Mouse (Mus musculus) heart, embryonic 10.5 days (tissue): Measurements from ENCODE around the gene Fance. TPM values are rescaled to one million over a fixed set of nuclear protein-coding genes. Genes with fewer than 3 reads are reported as not detected.
A peak's percentile ranks its signal among the peaks of the same experiment; 100 is the strongest.
"Not testable (repeated sequence)": the region's sequence is repeated elsewhere in the genome, so short reads cannot be mapped to it uniquely, and the experiment has no call there.

Source experiments
- DNase-seq: peaks from one replicate; pipeline ENCODE4 v3.0.0-alpha.2; 2017; ENCODE audit warnings: low spot score
- H3K27ac ChIP-seq: fragments of 300-500 bp; sonication (generic); 2 replicates; pipeline ENCODE4 v1.5.1; 2016; ENCODE audit warnings: mild to moderate bottlenecking
- H3K27me3 ChIP-seq: fragments of 300-500 bp; sonication (generic); 2 replicates; pipeline ENCODE4 v1.6.1; 2016; ENCODE audit warnings: mild to moderate bottlenecking; ENCODE audit not compliant: poor library complexity, insufficient read depth, severe bottlenecking
- H3K36me3 ChIP-seq: fragments of 300-500 bp; sonication (generic); 2 replicates; pipeline ENCODE4 v1.6.1; 2016; ENCODE audit warnings: mild to moderate bottlenecking, moderate library complexity
- H3K4me1 ChIP-seq: fragments of 300-500 bp; sonication (generic); 2 replicates; pipeline ENCODE4 v1.6.1; 2016; ENCODE audit warnings: mild to moderate bottlenecking
- H3K4me3 ChIP-seq: fragments of 300-500 bp; sonication (generic); 2 replicates; pipeline ENCODE4 v1.5.1; 2016; ENCODE audit warnings: mild to moderate bottlenecking, moderate library complexity
- H3K9me3 ChIP-seq: fragments of 300-500 bp; sonication (generic); 2 replicates; pipeline ENCODE4 v1.6.1; 2016; ENCODE audit warnings: mild to moderate bottlenecking, moderate library complexity
- WGBS: fragments of 180-500 bp; shearing (Covaris S2); methylation state at CpG from one replicate; pipeline ENCODE4 v1.1.7; 2016; 5-methylcytosine and 5-hydroxymethylcytosine counted together
- polyA plus RNA-seq: library from polyadenylated mRNA; unstranded; fragments of >200 nt; fragmentation: Nextera tagmentation; extraction: Ambion mirVana; gene quantifications from 2 replicates; pipeline ENCODE4 v1.2.1, GENCODE M21; 2016

Fance gene
- polyA plus RNA-seq, 1 experiment from 2014 or later = 30.6 TPM

DNA sequence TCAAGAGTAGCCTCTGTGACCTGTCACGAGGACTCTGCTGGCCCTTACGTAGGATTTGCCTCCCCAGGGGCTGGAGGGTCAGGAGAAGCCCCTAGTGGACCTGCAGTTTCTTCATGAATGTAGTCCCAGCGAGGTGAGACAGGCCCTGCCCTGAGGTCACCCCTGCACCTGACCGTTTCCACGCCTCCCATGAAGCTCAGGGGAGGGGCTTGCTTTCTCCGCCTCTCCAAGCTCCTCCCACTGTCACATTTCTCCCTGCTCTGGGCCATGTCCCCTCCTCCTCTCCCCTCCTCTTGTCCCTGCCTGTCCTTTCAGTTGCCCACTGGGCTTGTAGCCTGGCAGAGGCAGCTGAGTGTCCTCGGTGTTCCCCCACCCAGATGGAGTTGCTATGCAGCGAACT lies 3.8 kb downstream of the Fance start:
- 75% methylated on average over 8 of the region's 8 CpGs for WGBS
- Histone ChIP-seq H3K27ac (no peak overlapping the region; the same call in 1 of the 2 replicates), H3K36me3 (peaks cover 60% of the 10 kb centered on the region), H3K27me3 (no peaks in the 10 kb centered on the region), H3K4me3 (no peak overlapping the region), H3K9me3 (no peaks in the 10 kb centered on the region), H3K4me1 (peaks cover 39% of the 10 kb centered on the region)
- no peak for DNase-seq

DNA sequence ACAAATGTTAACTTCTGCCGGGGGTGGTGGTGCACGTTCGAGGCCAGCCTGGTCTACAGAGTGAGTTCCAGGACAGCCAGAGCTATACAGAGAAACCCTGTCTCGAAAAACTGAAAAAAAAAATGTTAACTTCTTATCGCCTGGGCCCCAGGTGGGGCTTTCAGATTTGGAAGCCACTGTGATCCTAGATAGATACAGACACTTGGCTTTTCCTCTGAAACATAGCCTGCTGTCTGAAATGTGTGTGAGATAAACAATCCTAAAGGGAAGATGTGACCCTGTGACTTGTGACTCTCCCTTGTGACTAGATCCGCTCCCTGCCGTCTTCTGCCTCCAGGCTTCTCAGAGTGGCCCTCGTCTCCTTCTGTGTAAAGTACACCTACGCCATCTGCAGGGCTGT lies 4.4 kb downstream of the Fance start:
- Histone ChIP-seq H3K27me3 (no peaks in the 10 kb centered on the region), H3K9me3 (no peaks in the 10 kb centered on the region), H3K36me3 (peaks cover 66% of the 10 kb centered on the region), H3K4me1 (peaks cover 35% of the 10 kb centered on the region), H3K4me3 (no peak overlapping the region), H3K27ac (no peak overlapping the region)
- 87% methylated on average over 9 of the region's 9 CpGs for WGBS
- DNase-seq = no peak

DNA sequence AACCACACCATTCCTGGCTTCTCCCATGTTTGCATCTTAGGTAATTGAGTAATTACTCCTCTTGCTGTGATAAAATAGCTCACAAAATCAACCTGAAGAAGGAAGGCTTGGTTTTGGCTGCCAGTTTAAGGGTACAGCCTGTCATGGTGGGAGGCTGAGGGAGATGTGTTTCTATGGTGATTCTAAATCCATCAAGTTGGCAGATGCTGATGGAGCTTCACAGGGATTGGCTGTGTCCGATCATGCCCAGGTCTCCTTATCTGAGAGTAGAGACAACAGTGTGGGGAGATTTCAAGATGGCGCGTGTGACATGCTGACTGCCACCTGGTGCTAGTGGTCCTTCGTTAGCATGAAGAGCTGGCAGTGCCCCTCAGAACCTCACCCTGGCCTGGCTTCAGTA lies 8.4 kb downstream of the Fance start:
- Histone ChIP-seq H3K4me1 (peaks cover 3% of the 10 kb centered on the region; the same call in 1 of the 2 replicates), H3K36me3 (peaks cover 80% of the 10 kb centered on the region), H3K27me3 (no peaks in the 10 kb centered on the region), H3K27ac (no peak overlapping the region), H3K4me3 (no peak overlapping the region), H3K9me3 (no peaks in the 10 kb centered on the region)
- no peak for DNase-seq
- 91% methylated on average over 4 of the region's 4 CpGs for WGBS

DNA sequence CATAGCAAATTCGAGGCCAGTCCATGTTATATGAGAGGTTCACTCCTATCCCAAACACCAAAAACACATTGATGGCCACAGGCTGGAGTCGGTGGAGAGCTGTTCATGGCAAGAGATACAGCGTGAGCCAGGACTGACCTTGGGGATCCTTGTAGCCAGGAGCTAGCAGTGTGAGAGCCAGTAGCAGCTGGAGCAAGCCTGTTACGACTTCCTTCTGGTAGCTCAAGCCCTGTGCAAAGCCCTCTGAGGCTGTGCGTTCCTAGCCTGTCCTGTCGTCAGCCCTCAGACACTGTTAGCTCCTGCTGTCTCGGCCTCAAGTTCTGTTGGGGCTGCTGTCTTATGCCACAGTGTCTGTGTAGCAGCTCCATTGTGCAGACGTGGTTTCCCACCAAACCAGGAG lies 10.5 kb downstream of the Fance start:
- DNase-seq = no peak
- no peak overlapping the region for H3K27ac ChIP-seq
- WGBS = 88% methylated on average over 8 of the region's 8 CpGs
- no peak overlapping the region for H3K4me3 ChIP-seq
- H3K36me3 ChIP-seq = peaks cover 60% of the 10 kb centered on the region
- H3K27me3 ChIP-seq = no peaks in the 10 kb centered on the region
- H3K4me1 ChIP-seq = peaks cover 13% of the 10 kb centered on the region
- no peaks in the 10 kb centered on the region for H3K9me3 ChIP-seq

DNA sequence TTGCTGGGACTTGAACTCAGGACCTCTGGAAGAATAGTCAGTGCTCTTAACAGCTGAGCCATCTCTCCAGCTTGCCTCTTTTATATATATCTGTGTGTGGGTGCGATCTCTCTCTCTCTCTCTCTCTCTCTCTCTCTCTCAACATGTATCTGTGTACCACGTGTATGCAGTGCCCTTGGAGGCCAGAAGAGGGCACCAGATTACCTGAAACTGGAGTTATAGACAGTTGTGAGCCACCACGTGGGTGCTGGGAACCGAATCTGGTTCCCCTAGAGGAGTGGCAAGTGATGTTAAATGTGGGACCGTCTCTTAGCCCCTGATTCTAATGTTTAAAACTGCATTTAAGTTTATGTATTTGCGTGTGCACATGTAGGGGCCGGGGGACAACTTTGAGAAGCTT lies 11.1 kb downstream of the Fance start:
- not testable (repeated sequence) for H3K9me3 ChIP-seq
- peaks cover 59% of the 10 kb centered on the region for H3K36me3 ChIP-seq
- WGBS = 93% methylated on average over 7 of the region's 7 CpGs

DNA sequence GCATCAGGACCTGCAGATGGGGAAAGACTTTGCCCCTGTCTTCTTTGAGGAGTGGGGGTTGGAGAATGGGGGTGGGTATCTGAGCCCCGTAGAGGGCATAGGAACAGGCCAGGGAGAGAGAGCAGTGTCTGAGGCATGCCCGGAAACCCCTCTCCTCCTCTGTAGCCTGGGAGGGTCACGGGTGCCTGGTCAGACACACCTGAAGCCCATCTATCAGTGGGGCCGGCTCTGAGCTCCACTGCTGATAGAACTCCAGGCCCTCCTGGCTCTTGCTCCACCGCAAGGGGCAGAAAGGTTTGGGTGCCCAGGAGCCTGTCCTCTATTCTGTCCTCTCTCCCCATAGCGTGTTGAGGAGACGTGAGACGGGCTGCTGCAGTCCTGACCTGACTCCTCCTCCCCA lies 12.4 kb downstream of the Fance start:
- Histone ChIP-seq H3K27me3 (no peaks in the 10 kb centered on the region), H3K4me1 (peaks cover 25% of the 10 kb centered on the region), H3K36me3 (peaks cover 60% of the 10 kb centered on the region), H3K4me3 (no peak overlapping the region), H3K9me3 (no peaks in the 10 kb centered on the region), H3K27ac (peak overlapping the region; percentile 33; the same call in 1 of the 2 replicates)
- WGBS = 85% methylated on average over 8 of the region's 8 CpGs
- no peak for DNase-seq

More for the DNA sequence above, 11.1 kb downstream of the Fance start:
- not testable (repeated sequence) for H3K27ac ChIP-seq, H3K4me3 ChIP-seq, DNase-seq, H3K27me3 ChIP-seq
- H3K4me1 ChIP-seq = peaks cover 14% of the 10 kb centered on the region

DNA sequence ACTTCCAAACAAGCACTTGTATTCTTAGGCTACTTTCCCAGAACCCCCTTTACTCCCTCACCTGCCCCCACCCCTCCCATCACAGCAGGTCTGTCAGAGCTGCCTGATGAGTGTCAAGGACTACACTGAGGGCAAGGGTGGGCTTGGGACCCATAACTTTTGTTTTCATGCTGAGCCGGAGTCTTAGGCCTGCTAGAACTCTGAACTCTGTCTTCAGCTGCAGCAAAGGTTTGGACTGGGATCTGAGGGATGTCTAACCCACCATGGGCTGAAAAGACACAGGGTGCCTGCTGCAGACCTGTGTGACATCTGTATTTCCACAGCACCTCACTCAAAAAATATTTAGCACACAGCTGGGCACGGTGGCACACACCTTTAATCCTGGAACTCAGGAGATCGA lies 13.6 kb downstream of the Fance start:
- Histone ChIP-seq H3K4me3 (no peak overlapping the region), H3K27ac (peak overlapping the region; percentile 98), H3K27me3 (no peaks in the 10 kb centered on the region), H3K9me3 (no peaks in the 10 kb centered on the region), H3K4me1 (peaks cover 37% of the 10 kb centered on the region), H3K36me3 (peaks cover 62% of the 10 kb centered on the region)
- 86% methylated on average over 3 of the region's 3 CpGs for WGBS
- DNase-seq = no peak

DNA sequence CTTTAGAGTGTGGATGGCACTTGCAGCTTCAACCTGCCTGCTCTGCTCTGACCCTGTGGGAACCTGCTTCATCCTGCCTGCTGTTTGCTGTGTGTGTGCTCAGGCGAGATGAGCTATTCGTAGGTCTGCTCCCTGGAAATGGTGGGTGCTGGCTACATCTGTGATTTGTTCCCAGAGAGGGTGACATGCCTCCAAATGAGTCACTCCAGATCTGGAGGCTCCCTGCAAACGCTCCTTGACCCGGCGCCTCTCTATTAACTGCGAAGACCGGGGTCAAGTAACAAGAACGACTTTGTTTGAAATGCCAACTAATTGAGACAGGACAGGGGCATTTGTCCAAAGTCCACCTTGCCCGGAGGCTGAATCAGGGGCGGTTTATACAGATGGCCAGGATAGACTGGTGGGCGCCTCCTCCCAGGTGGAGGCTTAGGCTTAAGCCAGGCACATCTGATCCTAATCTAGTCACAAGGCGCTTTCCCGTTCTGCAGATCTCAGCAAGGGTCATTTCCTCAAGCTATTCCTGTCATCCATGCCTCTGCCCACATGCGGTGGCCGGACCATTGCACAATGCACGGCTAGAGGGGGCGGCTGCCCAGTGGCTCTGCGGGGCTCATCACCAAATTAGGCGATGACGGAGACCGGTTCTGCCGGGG lies 14.5 kb downstream of the Fance start:
- H3K4me1 ChIP-seq = peaks cover 45% of the 10 kb centered on the region
- DNase-seq = no peak
- H3K27me3 ChIP-seq = no peaks in the 10 kb centered on the region
- H3K9me3 ChIP-seq = no peaks in the 10 kb centered on the region
- peak overlapping the region; percentile 98 for H3K27ac ChIP-seq
- peaks cover 62% of the 10 kb centered on the region for H3K36me3 ChIP-seq
- peak overlapping the region; percentile 96 for H3K4me3 ChIP-seq
- WGBS = 12% methylated on average over 22 of the region's 22 CpGs

DNA sequence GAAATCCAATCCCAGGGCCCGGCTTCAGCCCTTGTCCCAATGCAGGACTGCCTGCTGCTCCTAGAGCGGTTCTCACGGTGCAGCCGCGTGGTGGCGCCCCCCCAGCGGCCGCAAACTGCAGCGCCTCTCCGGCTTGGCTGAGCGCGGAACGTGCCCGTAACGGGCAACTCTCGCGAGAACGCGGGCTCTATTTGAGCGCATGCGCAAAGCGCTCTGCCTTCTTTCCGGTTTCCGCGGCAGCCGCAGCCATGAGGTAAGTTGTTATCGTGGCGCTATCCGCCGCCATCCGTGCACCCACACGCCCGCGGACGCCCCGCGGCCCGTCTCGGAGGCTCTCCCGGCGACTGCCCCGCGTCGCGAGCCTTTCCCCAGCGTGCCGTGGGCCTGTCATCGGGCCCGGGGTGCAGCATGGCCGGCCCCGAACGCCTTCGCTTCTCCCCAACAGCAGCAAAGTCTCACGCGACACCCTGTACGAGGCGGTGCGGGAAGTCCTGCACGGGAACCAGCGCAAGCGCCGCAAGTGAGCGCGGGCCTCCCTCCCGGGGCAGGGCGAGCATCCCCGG lies 15.1 kb downstream of the Fance start, which contains the start of gene Rpl10a:
Rpl10a (plus strand) TSS at position 106 of the 563 bp plus-strand sequence.
- peaks cover 67% of the 10 kb centered on the region for H3K36me3 ChIP-seq
- peaks cover 52% of the 10 kb centered on the region for H3K4me1 ChIP-seq
- DNase-seq = peak; percentile 97
- H3K27ac ChIP-seq = peak within 1 kb of the TSS; percentile 98
- H3K27me3 ChIP-seq = no peaks in the 10 kb centered on the region
- no peaks in the 10 kb centered on the region for H3K9me3 ChIP-seq
- H3K4me3 ChIP-seq = peak within 1 kb of the TSS; percentile 96
- under 1% methylated on average over 67 of the region's 67 CpGs for WGBS

DNA sequence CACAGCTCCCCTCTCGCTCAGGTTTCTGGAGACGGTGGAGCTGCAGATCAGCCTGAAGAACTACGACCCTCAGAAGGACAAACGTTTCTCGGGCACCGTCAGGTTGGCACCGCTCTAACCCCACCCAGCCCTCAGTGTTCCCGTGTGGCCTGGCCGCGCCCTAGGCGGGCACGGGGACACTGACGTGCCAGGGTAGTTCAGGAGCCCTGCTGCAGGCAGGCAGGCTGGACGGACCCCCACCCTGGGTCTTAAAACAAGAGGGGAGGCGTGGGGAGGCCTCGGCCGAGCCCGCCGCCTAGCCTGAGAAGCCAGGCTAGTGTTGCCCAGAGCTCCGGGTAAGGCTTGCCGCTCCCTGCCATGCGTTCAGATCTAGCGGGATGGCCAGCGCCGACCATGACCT lies 15.6 kb downstream of the Fance start:
- peak overlapping the region; percentile 98 for H3K27ac ChIP-seq
- peaks cover 69% of the 10 kb centered on the region for H3K36me3 ChIP-seq
- DNase-seq = no peak
- H3K9me3 ChIP-seq = no peaks in the 10 kb centered on the region
- H3K4me3 ChIP-seq = peak overlapping the region; percentile 96
- no peaks in the 10 kb centered on the region for H3K27me3 ChIP-seq
- H3K4me1 ChIP-seq = peaks cover 56% of the 10 kb centered on the region
- under 1% methylated on average over 25 of the region's 25 CpGs for WGBS

DNA sequence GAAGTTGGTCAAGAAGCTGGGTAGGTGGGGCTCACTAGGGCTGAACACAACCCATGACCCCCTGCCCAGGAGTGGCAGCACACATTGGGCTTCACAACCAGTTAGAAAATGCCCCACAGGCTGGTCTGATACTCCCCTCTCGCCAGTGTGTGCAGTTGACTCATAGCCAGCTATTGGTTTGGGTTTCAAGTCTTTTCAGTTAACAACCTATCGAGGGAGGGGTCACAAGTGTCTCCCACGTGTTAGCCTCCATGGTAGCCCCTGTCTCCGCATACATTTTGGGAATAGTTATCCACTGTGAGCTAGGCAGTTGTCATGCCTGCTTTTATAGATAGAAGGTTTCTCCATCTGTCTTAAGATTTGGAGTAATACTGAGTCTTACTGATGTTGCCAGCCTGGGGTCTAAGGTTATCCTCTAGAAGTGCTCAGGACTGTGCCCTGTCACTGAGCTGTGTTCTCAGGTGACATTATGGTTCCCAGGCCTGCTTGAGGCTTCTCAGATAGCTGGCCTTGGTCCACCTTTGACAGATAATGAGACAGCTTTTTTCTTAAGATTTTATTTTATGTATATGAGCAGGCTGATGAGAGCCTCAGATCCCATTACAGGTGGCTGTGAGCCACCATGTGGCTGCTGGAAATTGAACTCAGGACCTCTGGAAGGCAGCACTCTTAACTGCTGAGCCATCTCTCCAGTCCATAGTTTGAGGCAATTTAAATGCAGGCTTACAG lies 16.3 kb downstream of the Fance start:
- WGBS = 8% methylated on average over 4 of the region's 4 CpGs
- Histone ChIP-seq H3K27me3 (no peaks in the 10 kb centered on the region), H3K4me3 (peak overlapping the region; percentile 96), H3K4me1 (peaks cover 62% of the 10 kb centered on the region), H3K9me3 (no peaks in the 10 kb centered on the region), H3K27ac (peak overlapping the region; percentile 98), H3K36me3 (peaks cover 67% of the 10 kb centered on the region)
- no peak for DNase-seq

DNA sequence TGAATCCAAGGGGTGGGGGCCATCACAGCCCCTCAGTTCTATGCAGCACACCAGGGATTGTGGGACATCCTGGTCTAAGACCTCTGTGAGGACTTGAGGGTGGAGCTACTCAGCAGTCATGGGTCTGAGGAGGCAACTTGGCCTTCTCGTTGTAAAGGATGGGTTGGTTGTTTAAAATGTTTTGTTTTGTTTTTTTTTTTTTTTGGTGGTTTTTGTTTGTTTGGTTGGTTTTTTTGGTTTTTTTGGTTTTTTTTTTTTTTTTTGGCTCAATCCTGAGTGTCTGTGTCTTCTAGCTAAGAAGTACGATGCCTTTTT lies 16.9 kb downstream of the Fance start:
- no peak for DNase-seq
- no peaks in the 10 kb centered on the region for H3K27me3 ChIP-seq
- H3K9me3 ChIP-seq = no peaks in the 10 kb centered on the region
- H3K4me1 ChIP-seq = peaks cover 64% of the 10 kb centered on the region
- H3K4me3 ChIP-seq = peak overlapping the region; percentile 96
- H3K36me3 ChIP-seq = peaks cover 67% of the 10 kb centered on the region
- H3K27ac ChIP-seq = peak overlapping the region; percentile 98
- 60% methylated on average over 2 of the region's 2 CpGs for WGBS

DNA sequence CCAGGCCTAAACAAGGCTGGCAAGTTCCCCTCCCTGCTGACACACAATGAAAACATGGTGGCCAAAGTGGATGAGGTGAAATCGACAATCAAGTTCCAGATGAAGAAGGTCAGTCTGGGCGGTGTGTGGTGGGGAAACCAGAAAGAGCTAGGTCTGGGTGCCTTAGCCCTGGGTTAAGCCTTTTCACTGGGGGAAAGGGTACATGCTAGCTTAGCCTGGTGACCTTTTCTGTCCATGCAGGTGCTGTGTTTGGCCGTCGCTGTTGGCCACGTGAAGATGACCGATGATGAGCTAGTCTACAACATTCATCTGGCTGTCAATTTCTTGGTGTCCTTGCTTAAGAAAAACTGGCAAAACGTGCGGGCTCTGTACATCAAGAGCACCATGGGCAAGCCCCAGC lies 17.3 kb downstream of the Fance start:
- H3K27ac ChIP-seq, DNase-seq, H3K4me3 ChIP-seq, H3K9me3 ChIP-seq, H3K27me3 ChIP-seq: not testable (repeated sequence)
- 73% methylated on average over 8 of the region's 8 CpGs for WGBS
- H3K36me3 ChIP-seq = peaks cover 67% of the 10 kb centered on the region
- H3K4me1 ChIP-seq = peaks cover 65% of the 10 kb centered on the region
